Mouse (Mus musculus): ENCODE measurements at regions not wholly inside any gene's neighbourhood (a gene's known extent, or its start where the extent isn't known, plus 50 kb on each side); places are given as distances from the start of the nearest gene placed in this dataset.

GRCm38 (mm10) chr7:113081120-113081519, 126.1 kb upstream of the Arntl start:
- no peaks in the 10 kb centered on the region for H3K79me2 ChIP-seq (ENCODE audit: control insufficient read depth, insufficient read depth)
- H3K27me3 ChIP-seq (ENCODE audit: control insufficient read depth, insufficient read depth, insufficient read length) = peaks cover 14% of the 10 kb centered on the region
- H3ac ChIP-seq (ENCODE audit: control insufficient read depth, insufficient read length) = no peak overlapping the region
- no peak overlapping the region for H3K4me2 ChIP-seq (ENCODE audit: low read depth)
- H3K36me3 ChIP-seq (ENCODE audit: control insufficient read depth, insufficient read depth) = no peaks in the 10 kb centered on the region
- TF ChIP-seq REST (IDR thresholded peaks at IDR 0.05; ENCODE audit: insufficient read depth, insufficient read length) = no peak
- H3K4me3 ChIP-seq = no peak overlapping the region

DNA sequence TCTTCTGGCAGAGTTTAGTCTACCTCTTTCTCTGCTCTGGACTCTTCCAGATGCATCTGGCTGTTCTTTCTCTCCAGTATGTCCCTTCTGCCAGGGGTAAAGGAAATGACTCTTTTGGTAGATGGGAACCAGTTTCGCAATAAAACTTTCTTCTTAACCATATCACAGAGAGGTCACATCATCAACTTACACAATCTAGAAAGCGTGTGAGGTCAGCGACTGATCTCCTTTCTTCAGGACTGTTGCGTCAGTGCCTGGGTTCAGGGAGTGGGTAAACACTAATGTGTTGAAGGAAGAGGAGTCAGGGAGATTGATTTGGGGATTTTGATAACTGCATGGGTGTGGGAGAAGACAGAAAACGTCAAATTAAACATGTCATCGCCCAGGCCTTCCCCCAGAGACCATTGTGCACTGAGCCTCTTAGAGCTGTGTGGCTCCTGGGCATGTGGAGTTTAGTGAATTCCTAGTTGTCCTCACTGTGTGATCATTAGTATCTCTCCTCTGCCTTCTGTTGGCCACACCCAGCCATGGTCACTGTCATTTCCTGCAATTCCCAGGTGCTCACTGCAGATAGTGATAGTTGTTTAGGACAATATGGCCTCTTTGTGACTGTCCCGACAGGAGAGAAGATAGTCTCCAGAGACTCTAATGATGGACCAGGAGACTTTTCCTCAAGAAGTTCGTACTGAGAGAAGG, 122.2 kb upstream of the Arntl start:
- Histone ChIP-seq H3K27me3 (ENCODE audit: control insufficient read depth, insufficient read depth, insufficient read length) (peaks cover 14% of the 10 kb centered on the region), H3ac (ENCODE audit: control insufficient read depth, insufficient read length) (no peak overlapping the region), H3K4me2 (ENCODE audit: low read depth) (no peak overlapping the region), H3K4me3 (no peak overlapping the region), H3K79me2 (ENCODE audit: control insufficient read depth, insufficient read depth) (no peaks in the 10 kb centered on the region), H3K36me3 (ENCODE audit: control insufficient read depth, insufficient read depth) (no peaks in the 10 kb centered on the region)
- TF ChIP-seq CEBPB (IDR thresholded peaks at IDR 0.05; ENCODE audit: insufficient read depth, poor library complexity, severe bottlenecking) (no peak), POLR2A (IDR thresholded peaks at IDR 0.05; ENCODE audit: insufficient read length, low read depth) (no peak), MYOG (IDR thresholded peaks at IDR 0.05; ENCODE audit: control insufficient read depth in 1 of 3, insufficient read depth in 1 of 3, insufficient read length in 2 of 3, low read depth in 2 of 3) (no peak), POLR2AphosphoS2 (IDR thresholded peaks at IDR 0.05; ENCODE audit: insufficient read length, low read depth) (no peak), MYOD1 (IDR thresholded peaks at IDR 0.05; ENCODE audit: control insufficient read depth in 1 of 3, insufficient read length in 2 of 3, low read depth in 2 of 3) (no peak), REST (IDR thresholded peaks at IDR 0.05; ENCODE audit: insufficient read depth, insufficient read length) (no peak), TCF12 (IDR thresholded peaks at IDR 0.05; ENCODE audit: insufficient read depth, poor library complexity, severe bottlenecking) (no peak)

- Histone ChIP-seq H3K27me3 (ENCODE audit: control insufficient read depth, insufficient read depth, insufficient read length) (peaks cover 9% of the 10 kb centered on the region), H3K4me2 (ENCODE audit: low read depth) (no peak overlapping the region), H3ac (ENCODE audit: control insufficient read depth, insufficient read length) (no peak overlapping the region), H3K36me3 (ENCODE audit: control insufficient read depth, insufficient read depth) (no peaks in the 10 kb centered on the region), H3K4me3 (no peak overlapping the region), H3K79me2 (ENCODE audit: control insufficient read depth, insufficient read depth) (no peaks in the 10 kb centered on the region)
- TF ChIP-seq POLR2A (IDR thresholded peaks at IDR 0.05; ENCODE audit: insufficient read length, low read depth) = no peak
- TF ChIP-seq MAX (IDR thresholded peaks at IDR 0.05; ENCODE audit: low read depth) = no peak
- TF ChIP-seq CEBPB (IDR thresholded peaks at IDR 0.05; ENCODE audit: insufficient read depth, poor library complexity, severe bottlenecking) = no peak
- TF ChIP-seq MYOD1 (IDR thresholded peaks at IDR 0.05; ENCODE audit: control insufficient read depth in 1 of 3, insufficient read length in 2 of 3, low read depth in 2 of 3) = no peak
- TF ChIP-seq USF1 (IDR thresholded peaks at IDR 0.05; ENCODE audit: low read depth) = no peak
- TF ChIP-seq E2F4 (IDR thresholded peaks at IDR 0.05; ENCODE audit: insufficient read depth) = no peak
- no peak for TF ChIP-seq SRF (IDR thresholded peaks at IDR 0.05; ENCODE audit: control insufficient read depth, insufficient read length, low read depth)
- TF ChIP-seq TCF12 (IDR thresholded peaks at IDR 0.05; ENCODE audit: insufficient read depth, poor library complexity, severe bottlenecking) = no peak
- TF ChIP-seq TCF3 (IDR thresholded peaks at IDR 0.05; ENCODE audit: insufficient read length, low read depth) = no peak
- TF ChIP-seq POLR2AphosphoS2 (IDR thresholded peaks at IDR 0.05; ENCODE audit: insufficient read length, low read depth) = no peak
- no peak for TF ChIP-seq MYOG (IDR thresholded peaks at IDR 0.05; ENCODE audit: control insufficient read depth in 1 of 3, insufficient read depth in 1 of 3, insufficient read length in 2 of 3, low read depth in 2 of 3)
- TF ChIP-seq REST (IDR thresholded peaks at IDR 0.05; ENCODE audit: insufficient read depth, insufficient read length) = no peak
These were observed 121.1 kb upstream of the Arntl start for GRCm38 (mm10) chr7:113086158-113086557.

- H3K27me3 ChIP-seq (ENCODE audit: control insufficient read depth, insufficient read depth, insufficient read length) = peaks cover 3% of the 10 kb centered on the region
- H3ac ChIP-seq (ENCODE audit: control insufficient read depth, insufficient read length) = no peak overlapping the region
- TF ChIP-seq SRF (IDR thresholded peaks at IDR 0.05; ENCODE audit: control insufficient read depth, insufficient read length, low read depth) = no peak
- no peak for TF ChIP-seq POLR2AphosphoS2 (IDR thresholded peaks at IDR 0.05; ENCODE audit: insufficient read length, low read depth)
- TF ChIP-seq E2F4 (IDR thresholded peaks at IDR 0.05; ENCODE audit: insufficient read depth) = no peak
- no peak for TF ChIP-seq MAX (IDR thresholded peaks at IDR 0.05; ENCODE audit: low read depth)
- no peak for TF ChIP-seq REST (IDR thresholded peaks at IDR 0.05; ENCODE audit: insufficient read depth, insufficient read length)
- no peak for TF ChIP-seq TCF12 (IDR thresholded peaks at IDR 0.05; ENCODE audit: insufficient read depth, poor library complexity, severe bottlenecking)
- no peak for TF ChIP-seq USF1 (IDR thresholded peaks at IDR 0.05; ENCODE audit: low read depth)
- TF ChIP-seq TCF3 (IDR thresholded peaks at IDR 0.05; ENCODE audit: insufficient read length, low read depth) = no peak
- TF ChIP-seq CEBPB (IDR thresholded peaks at IDR 0.05; ENCODE audit: insufficient read depth, poor library complexity, severe bottlenecking) = no peak
- no peak for TF ChIP-seq MYOD1 (IDR thresholded peaks at IDR 0.05; ENCODE audit: control insufficient read depth in 1 of 3, insufficient read length in 2 of 3, low read depth in 2 of 3)
- TF ChIP-seq POLR2A (IDR thresholded peaks at IDR 0.05; ENCODE audit: insufficient read length, low read depth) = no peak
- TF ChIP-seq MYOG (IDR thresholded peaks at IDR 0.05; ENCODE audit: control insufficient read depth in 1 of 3, insufficient read depth in 1 of 3, insufficient read length in 2 of 3, low read depth in 2 of 3) = no peak
- H3K79me2 ChIP-seq (ENCODE audit: control insufficient read depth, insufficient read depth) = no peaks in the 10 kb centered on the region
- H3K36me3 ChIP-seq (ENCODE audit: control insufficient read depth, insufficient read depth) = no peaks in the 10 kb centered on the region
- no peak overlapping the region for H3K4me3 ChIP-seq
- H3K4me2 ChIP-seq (ENCODE audit: low read depth) = no peak overlapping the region
These were observed 119.6 kb upstream of the Arntl start for GRCm38 (mm10) chr7:113087646-113088045.

- no peaks in the 10 kb centered on the region for H3K79me2 ChIP-seq (ENCODE audit: control insufficient read depth, insufficient read depth)
- H3K36me3 ChIP-seq (ENCODE audit: control insufficient read depth, insufficient read depth) = no peaks in the 10 kb centered on the region
- TF ChIP-seq MAX (IDR thresholded peaks at IDR 0.05; ENCODE audit: low read depth) (no peak), TCF3 (IDR thresholded peaks at IDR 0.05; ENCODE audit: insufficient read length, low read depth) (no peak), POLR2AphosphoS2 (IDR thresholded peaks at IDR 0.05; ENCODE audit: insufficient read length, low read depth) (no peak), SRF (IDR thresholded peaks at IDR 0.05; ENCODE audit: control insufficient read depth, insufficient read length, low read depth) (no peak), MYOD1 (IDR thresholded peaks at IDR 0.05; ENCODE audit: control insufficient read depth in 1 of 3, insufficient read length in 2 of 3, low read depth in 2 of 3) (no peak), USF1 (IDR thresholded peaks at IDR 0.05; ENCODE audit: low read depth) (no peak), TCF12 (IDR thresholded peaks at IDR 0.05; ENCODE audit: insufficient read depth, poor library complexity, severe bottlenecking) (no peak), E2F4 (IDR thresholded peaks at IDR 0.05; ENCODE audit: insufficient read depth) (no peak)
- no peak overlapping the region for H3ac ChIP-seq (ENCODE audit: control insufficient read depth, insufficient read length)
- peaks cover 2% of the 10 kb centered on the region for H3K27me3 ChIP-seq (ENCODE audit: control insufficient read depth, insufficient read depth, insufficient read length)
- no peak overlapping the region for H3K4me2 ChIP-seq (ENCODE audit: low read depth)
- H3K4me3 ChIP-seq = no peak overlapping the region
These were observed 118.2 kb upstream of the Arntl start for GRCm38 (mm10) chr7:113089044-113089443.
